Mouse (Mus musculus) intestine, postnatal 0 days (tissue): ENCODE results near the gene Rab27a. TPM values are rescaled to one million over a fixed set of nuclear protein-coding genes. Genes with fewer than 3 reads are reported as not detected.
A peak's percentile ranks its signal among the peaks of the same experiment; 100 is the strongest.

Source experiments
- ATAC-seq: fragments of 200-750 bp; cut with Nextera tagmentation; 2 replicates; pipeline ENCODE4 v1.8.0; 2017; ENCODE audit warnings: mild to moderate bottlenecking, moderate TSS enrichment, moderate library complexity
- H3K27ac ChIP-seq: fragments of 300-500 bp; sonication (generic); 2 replicates; pipeline ENCODE4 v1.5.1; 2014; ENCODE audit warnings: mild to moderate bottlenecking, low read depth, low read length, moderate library complexity
- H3K27me3 ChIP-seq: fragments of 300-500 bp; sonication (generic); replicated peaks from 2 replicates; pipeline ENCODE4 v1.6.1; 2014; ENCODE audit warnings: low read length, mixed read lengths; ENCODE audit not compliant: control insufficient read depth, insufficient read depth
- H3K36me3 ChIP-seq: fragments of 300-500 bp; sonication (generic); 2 replicates; pipeline ENCODE4 v1.6.1; 2014; ENCODE audit warnings: mild to moderate bottlenecking, moderate library complexity; ENCODE audit not compliant: control insufficient read depth, insufficient read depth
- H3K4me1 ChIP-seq: fragments of 300-500 bp; sonication (generic); replicated peaks from 2 replicates; pipeline ENCODE4 v1.6.1; 2014; ENCODE audit warnings: antibody characterized with exemption, low read length, mixed read lengths; ENCODE audit not compliant: control insufficient read depth, insufficient read depth
- H3K4me2 ChIP-seq: fragments of 300-500 bp; sonication (generic); replicated peaks from 2 replicates; pipeline ENCODE4 v1.6.1; 2014; ENCODE audit warnings: low read depth, mild to moderate bottlenecking, moderate library complexity
- H3K4me3 ChIP-seq: fragments of 300-500 bp; sonication (generic); 2 replicates; pipeline ENCODE4 v1.5.1; 2014; ENCODE audit warnings: low read depth, low read length
- H3K9ac ChIP-seq: fragments of 300-500 bp; sonication (generic); 2 replicates; pipeline ENCODE4 v1.6.1; 2014; ENCODE audit warnings: mild to moderate bottlenecking, low read depth, low read length
- H3K9me3 ChIP-seq: fragments of 300-500 bp; sonication (generic); 2 replicates; pipeline ENCODE4 v1.6.1; 2016; ENCODE audit warnings: mixed run types; ENCODE audit not compliant: control insufficient read depth
- CTCF ChIP-seq: sonication (generic); IDR thresholded peaks from 2 replicates; pipeline ENCODE4 v1.5.1; 2016; ENCODE audit warnings: low read depth, mild to moderate bottlenecking, control low read depth, antibody characterized with exemption, moderate library complexity
- WGBS: fragments of 180-500 bp; shearing (Covaris S2); extraction: QIAGEN DNeasy Blood & Tissue Kit; methylation state at CpG from one replicate; pipeline ENCODE4 v1.1.7; 2014; 5-methylcytosine and 5-hydroxymethylcytosine counted together
- polyA plus RNA-seq: library from polyadenylated mRNA; unstranded; fragments of >200 nt; fragmentation: Nextera tagmentation; extraction: Ambion mirVana; gene quantifications from 2 replicates; pipeline ENCODE4 v1.2.1, GENCODE M21; 2015

The Rab27a gene
- polyA plus RNA-seq, 1 experiment from 2014 or later, result 5.7 TPM

DNA sequence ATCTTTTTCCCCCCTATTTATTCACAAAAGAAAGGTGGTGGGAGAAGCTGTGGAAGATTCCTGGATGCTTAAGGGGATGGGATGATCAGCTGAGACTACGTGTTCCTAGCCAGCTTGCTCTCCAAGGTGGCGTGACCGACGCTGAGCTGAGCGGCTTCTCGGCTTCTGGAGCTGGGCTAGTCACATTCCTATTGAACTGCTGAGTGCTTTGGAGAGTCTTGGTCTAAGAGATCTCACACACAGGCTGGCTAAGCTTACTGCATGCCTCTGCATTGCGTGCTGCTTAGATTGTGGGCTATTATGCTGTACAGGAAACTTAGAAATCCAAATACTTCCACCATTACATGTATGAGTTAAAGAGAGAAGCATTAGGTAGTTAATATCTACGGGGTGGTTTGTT is 40.6 kb upstream of the Rab27a start:
- H3K4me3 ChIP-seq, result no peak overlapping the region
- no peak overlapping the region for H3K27ac ChIP-seq
- no peak for TF ChIP-seq CTCF
- H3K4me1 ChIP-seq, result no peaks in the 10 kb centered on the region
- 87% methylated on average over 8 of the region's 8 CpGs for WGBS
- H3K27me3 ChIP-seq, result no peaks in the 10 kb centered on the region
- no peak overlapping the region for H3K4me2 ChIP-seq
- no peaks in the 10 kb centered on the region for H3K9me3 ChIP-seq
- no peak overlapping the region for H3K9ac ChIP-seq
- H3K36me3 ChIP-seq, result peaks cover 34% of the 10 kb centered on the region
- no peak for ATAC-seq

DNA sequence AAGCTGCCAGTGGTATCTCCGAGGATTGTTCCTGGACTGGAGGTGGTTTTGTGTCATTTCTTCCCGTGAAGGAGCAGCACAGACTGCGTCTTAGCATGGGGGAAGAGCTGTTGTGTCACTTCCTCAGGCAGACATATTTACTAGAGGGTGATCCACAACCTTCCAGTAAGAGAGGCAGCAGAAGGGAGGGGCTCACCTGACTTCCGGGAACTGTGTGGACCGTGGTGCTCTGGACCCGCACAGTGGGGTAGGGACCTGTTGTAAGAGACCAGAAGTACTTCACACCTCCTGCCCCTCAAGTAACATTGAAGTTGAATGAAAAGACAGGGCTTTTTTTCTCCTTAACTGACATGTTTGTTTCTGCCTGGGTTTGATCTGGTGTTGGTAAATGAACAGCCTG is 39.5 kb upstream of the Rab27a start:
- Histone ChIP-seq H3K36me3 (peaks cover 37% of the 10 kb centered on the region), H3K9me3 (no peaks in the 10 kb centered on the region), H3K4me3 (no peak overlapping the region), H3K9ac (no peak overlapping the region), H3K27me3 (no peaks in the 10 kb centered on the region), H3K4me2 (no peak overlapping the region), H3K27ac (no peak overlapping the region), H3K4me1 (no peaks in the 10 kb centered on the region)
- TF ChIP-seq CTCF, result no peak
- 82% methylated on average over 6 of the region's 6 CpGs for WGBS
- ATAC-seq, result no peak

DNA sequence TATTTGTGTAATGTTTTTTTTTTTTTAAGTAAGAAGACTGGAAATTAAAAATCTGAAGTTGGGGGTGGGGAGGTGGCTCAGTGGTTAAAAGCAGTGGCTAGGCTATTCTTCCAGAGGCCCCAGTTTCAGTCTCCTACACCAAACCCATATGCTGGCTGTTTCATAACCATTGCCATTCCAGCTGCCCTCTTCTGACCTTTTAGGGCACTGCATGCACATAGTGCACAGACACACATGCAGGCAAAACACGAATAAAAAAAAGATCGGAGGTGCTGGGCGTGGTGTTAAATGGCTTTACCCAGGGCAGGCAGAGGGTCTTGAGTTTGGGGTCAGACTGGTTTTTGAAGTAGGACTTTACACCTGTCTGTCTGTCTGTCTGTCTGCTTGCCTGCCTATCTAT is 38.5 kb upstream of the Rab27a start:
- H3K4me2 ChIP-seq, result no peak overlapping the region
- H3K9ac ChIP-seq, result no peak overlapping the region
- H3K36me3 ChIP-seq, result peaks cover 42% of the 10 kb centered on the region
- no peaks in the 10 kb centered on the region for H3K27me3 ChIP-seq
- no peak overlapping the region for H3K4me3 ChIP-seq
- no peak for ATAC-seq
- peak; percentile 41 for TF ChIP-seq CTCF
- H3K9me3 ChIP-seq, result no peaks in the 10 kb centered on the region
- WGBS, result 89% methylated on average over 3 of the region's 3 CpGs
- no peaks in the 10 kb centered on the region for H3K4me1 ChIP-seq
- H3K27ac ChIP-seq, result no peak overlapping the region

DNA sequence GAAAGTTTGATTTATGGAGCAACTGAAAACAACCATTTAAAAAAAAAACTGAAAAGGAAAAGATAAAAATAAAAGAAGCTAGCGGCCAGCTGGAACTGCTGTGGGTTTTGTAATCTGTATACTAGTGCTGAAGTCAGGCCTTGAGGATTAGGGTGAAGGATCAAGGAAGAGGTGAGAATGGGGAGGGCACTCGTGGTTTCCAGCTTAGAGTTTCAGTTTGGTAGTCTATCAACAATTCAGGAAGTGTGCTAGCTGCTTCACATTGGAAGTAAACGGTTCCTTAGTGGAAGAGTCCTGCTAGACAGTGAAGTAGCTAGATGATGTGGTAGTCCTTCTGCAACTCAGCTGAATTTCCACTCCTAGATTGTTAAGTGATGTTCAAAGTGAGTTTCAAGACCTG is 36.3 kb upstream of the Rab27a start:
- H3K9ac ChIP-seq, result no peak overlapping the region
- peaks cover 52% of the 10 kb centered on the region for H3K36me3 ChIP-seq
- no peak for ATAC-seq
- 63% methylated on average over 3 of the region's 3 CpGs for WGBS
- H3K27ac ChIP-seq, result no peak overlapping the region
- H3K27me3 ChIP-seq, result no peaks in the 10 kb centered on the region
- no peaks in the 10 kb centered on the region for H3K4me1 ChIP-seq
- H3K9me3 ChIP-seq, result no peaks in the 10 kb centered on the region
- H3K4me3 ChIP-seq, result no peak overlapping the region
- H3K4me2 ChIP-seq, result no peak overlapping the region
- no peak for TF ChIP-seq CTCF

DNA sequence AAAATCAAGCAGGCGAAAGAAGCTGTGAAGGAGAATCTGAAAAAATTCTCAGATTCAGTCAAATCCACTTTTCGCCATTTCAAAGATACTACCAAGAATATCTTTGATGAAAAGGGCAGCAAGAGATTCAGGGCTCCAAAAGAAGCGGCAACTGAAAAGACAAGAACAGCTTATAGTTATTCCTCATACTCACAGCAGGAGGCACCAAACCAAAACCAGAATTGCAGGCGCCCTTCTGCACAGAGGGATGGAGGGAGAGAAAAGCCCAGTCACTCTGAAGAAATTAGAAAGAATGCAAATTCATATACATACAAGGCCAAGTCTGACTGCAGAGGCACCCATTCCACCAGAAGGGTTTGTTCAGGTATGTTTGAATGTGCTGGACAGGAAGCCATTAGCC is 32.0 kb upstream of the Rab27a start:
- WGBS, result 91% methylated on average over 4 of the region's 4 CpGs
- Histone ChIP-seq H3K9me3 (no peaks in the 10 kb centered on the region), H3K27me3 (no peaks in the 10 kb centered on the region), H3K9ac (no peak overlapping the region), H3K27ac (no peak overlapping the region), H3K4me3 (no peak overlapping the region), H3K4me1 (no peaks in the 10 kb centered on the region), H3K4me2 (no peak overlapping the region), H3K36me3 (peaks cover 70% of the 10 kb centered on the region)
- peak; percentile 35 for TF ChIP-seq CTCF
- ATAC-seq, result no peak

DNA sequence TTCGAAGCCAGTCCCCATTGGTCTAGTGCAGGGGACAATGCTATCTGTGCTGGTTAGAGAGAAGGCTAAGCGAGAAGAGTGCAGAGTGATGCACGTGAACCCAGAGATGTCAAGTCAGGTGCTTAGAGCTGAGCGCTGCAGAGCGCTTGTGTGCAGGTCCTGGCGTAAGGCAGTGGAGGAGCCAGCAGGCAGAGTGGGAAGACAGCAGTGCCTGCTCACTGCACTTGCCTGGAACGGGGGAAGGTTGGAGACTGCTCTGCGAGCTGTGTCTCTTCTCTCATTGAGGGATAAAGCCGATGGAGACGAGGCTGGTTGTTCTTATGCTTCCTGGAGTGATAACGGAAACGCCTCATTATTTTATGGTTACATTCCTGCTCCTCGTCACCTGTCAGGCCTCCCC is 29.9 kb upstream of the Rab27a start:
- Histone ChIP-seq H3K27me3 (no peaks in the 10 kb centered on the region), H3K27ac (no peak overlapping the region; the same call in 1 of the 2 replicates), H3K4me2 (no peak overlapping the region), H3K9ac (no peak overlapping the region), H3K9me3 (no peaks in the 10 kb centered on the region), H3K4me1 (no peaks in the 10 kb centered on the region), H3K4me3 (no peak overlapping the region), H3K36me3 (peaks cover 77% of the 10 kb centered on the region)
- 66% methylated on average over 13 of the region's 13 CpGs for WGBS
- TF ChIP-seq CTCF, result no peak
- no peak for ATAC-seq

DNA sequence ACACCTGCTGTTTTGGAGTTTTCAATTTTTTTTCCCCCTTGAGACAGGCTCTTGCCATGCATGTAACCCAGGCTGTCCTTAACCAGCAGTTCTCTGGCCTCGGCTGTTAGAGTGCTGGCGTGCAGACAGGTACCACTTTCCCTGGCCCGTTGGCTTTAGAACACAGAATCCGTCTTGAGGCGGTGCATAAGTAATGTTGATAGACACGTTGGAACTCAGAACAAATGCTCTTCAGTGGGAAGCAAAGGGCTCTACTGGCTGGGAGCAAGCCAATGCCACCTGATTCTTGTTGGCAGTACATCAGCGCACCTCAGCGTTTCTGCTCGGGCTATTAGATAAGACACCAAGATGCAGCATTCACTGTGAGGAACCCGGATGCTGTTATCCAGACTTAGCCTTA is 24.8 kb upstream of the Rab27a start:
- no peak overlapping the region for H3K9ac ChIP-seq
- no peaks in the 10 kb centered on the region for H3K27me3 ChIP-seq
- no peak for ATAC-seq
- no peak for TF ChIP-seq CTCF
- no peak overlapping the region for H3K4me2 ChIP-seq
- no peak overlapping the region for H3K27ac ChIP-seq
- no peaks in the 10 kb centered on the region for H3K9me3 ChIP-seq
- H3K36me3 ChIP-seq, result peaks cover 45% of the 10 kb centered on the region
- no peaks in the 10 kb centered on the region for H3K4me1 ChIP-seq
- 92% methylated on average over 10 of the region's 10 CpGs for WGBS
- no peak overlapping the region for H3K4me3 ChIP-seq
